Mouse (Mus musculus): ENCODE measurements at regions not wholly inside any gene's neighbourhood (a gene's known extent, or its start where the extent isn't known, plus 50 kb on each side); places are given as distances from the start of the nearest gene placed in this dataset.
"Not testable (repeated sequence)": the region's sequence is repeated elsewhere in the genome, so short reads cannot be mapped to it uniquely, and the experiment has no call there.

GRCm38 (mm10) chr17:17197229-17197628 is 76.0 kb downstream of the Zfp97 start:
- not testable (repeated sequence) for H3K27ac ChIP-seq (replicated peaks; ENCODE audit: low read depth, low read length); H3K4me1 ChIP-seq (ENCODE audit: control insufficient read depth, insufficient read depth, insufficient read length, low read length); H3K4me3 ChIP-seq (ENCODE audit: insufficient read depth, low read depth, low read length)

- no peak overlapping the region for H3K27ac ChIP-seq (replicated peaks; ENCODE audit: low read depth, low read length)
Observed at GRCm38 (mm10) chr17:17229069-17229468, 107.9 kb downstream of the Zfp97 start.

GRCm38 (mm10) chr17:17234329-17235185 is 113.3 kb downstream of the Zfp97 start:
- peak overlapping the region; percentile 87 for H3K27ac ChIP-seq (replicated peaks; ENCODE audit: low read depth, low read length)
- not testable (repeated sequence) for H3K4me1 ChIP-seq (ENCODE audit: control insufficient read depth, insufficient read depth, insufficient read length, low read length)
- H3K4me3 ChIP-seq (ENCODE audit: insufficient read depth, low read depth, low read length), result peak overlapping the region; percentile 88

More at GRCm38 (mm10) chr17:17229069-17229468, 107.9 kb downstream of the Zfp97 start:
- H3K4me1 ChIP-seq (ENCODE audit: control insufficient read depth, insufficient read depth, insufficient read length, low read length), result no peaks in the 10 kb centered on the region
- H3K4me3 ChIP-seq (ENCODE audit: insufficient read depth, low read depth, low read length), result no peak overlapping the region

- H3K27ac ChIP-seq (replicated peaks; ENCODE audit: low read depth, low read length), result peak overlapping the region; percentile 48; the same call in 1 of the 2 replicates
- H3K4me1 ChIP-seq (ENCODE audit: control insufficient read depth, insufficient read depth, insufficient read length, low read length), result not testable (repeated sequence)
- peak overlapping the region; percentile 72 for H3K4me3 ChIP-seq (ENCODE audit: insufficient read depth, low read depth, low read length)
Observed at GRCm38 (mm10) chr17:17235186-17235482, 113.9 kb downstream of the Zfp97 start.
